Mouse (Mus musculus): Measurements from ENCODE around the gene Camta1. TPM values are rescaled to one million over a fixed set of nuclear protein-coding genes. Genes with fewer than 3 reads are reported as not detected.
A peak's percentile ranks its signal among the peaks of the same experiment; 100 is the strongest.

The Camta1 gene
- polyA plus RNA-seq, 1 experiment, result 155 TPM

DNA sequence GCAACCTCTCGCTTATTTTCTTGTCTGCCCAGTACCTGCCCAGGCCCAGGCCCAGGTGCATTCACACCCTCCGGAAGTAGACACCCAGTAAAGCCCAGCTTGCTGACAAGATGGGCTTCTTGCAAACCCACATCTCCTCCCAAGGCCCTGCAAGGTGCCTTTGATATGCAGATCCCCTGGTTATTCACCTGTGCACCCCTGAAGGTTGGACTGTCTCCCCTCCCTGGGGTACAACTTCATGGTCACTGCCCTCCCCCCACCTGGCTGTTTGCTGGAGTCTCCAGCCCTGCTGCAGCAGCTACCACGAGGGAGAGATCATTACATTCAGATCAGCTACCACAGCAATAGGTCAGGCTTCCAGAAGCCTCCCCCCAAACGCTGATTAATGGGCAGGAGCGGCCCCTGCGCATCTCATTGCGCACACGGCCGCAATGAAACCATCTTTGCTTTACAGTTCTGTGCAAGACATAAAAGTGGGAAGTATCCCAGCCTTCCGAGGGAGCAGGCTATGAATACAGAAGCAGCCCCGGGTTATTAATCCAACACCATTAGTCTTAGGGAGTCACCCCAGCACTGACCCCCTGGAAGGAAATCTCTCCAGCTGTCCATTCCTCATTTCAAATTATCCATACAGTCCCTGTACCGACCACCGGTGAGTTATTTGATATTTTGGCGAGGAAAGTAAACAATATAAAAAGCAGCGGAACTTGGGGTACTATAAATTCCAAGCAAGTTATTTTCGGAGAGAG is 205.9 kb downstream of the Camta1 start:
- no peak overlapping the region for H3K4me3 ChIP-seq (replicated peaks; ENCODE audit: insufficient read depth, low read depth, low read length)
- WGBS, result 70% methylated on average over 16 of the region's 16 CpGs
- no peak overlapping the region for H3K27ac ChIP-seq (ENCODE audit: insufficient read depth, low read length)
- H3K4me1 ChIP-seq (ENCODE audit: control insufficient read depth, insufficient read depth, low read length), result peaks cover 3% of the 10 kb centered on the region; the same call in 1 of the 2 replicates
- no peak for DNase-seq
- TF ChIP-seq POLR2A (IDR thresholded peaks at IDR 0.05; ENCODE audit: borderline replicate concordance, insufficient read depth, low read length), result no peak
- no peak for TF ChIP-seq CTCF (IDR thresholded peaks at IDR 0.05; ENCODE audit: borderline replicate concordance, insufficient read depth, low read depth, low read length)
- no peaks in the 10 kb centered on the region for H3K27me3 ChIP-seq (ENCODE audit: control insufficient read depth, insufficient read depth, low read length)

DNA sequence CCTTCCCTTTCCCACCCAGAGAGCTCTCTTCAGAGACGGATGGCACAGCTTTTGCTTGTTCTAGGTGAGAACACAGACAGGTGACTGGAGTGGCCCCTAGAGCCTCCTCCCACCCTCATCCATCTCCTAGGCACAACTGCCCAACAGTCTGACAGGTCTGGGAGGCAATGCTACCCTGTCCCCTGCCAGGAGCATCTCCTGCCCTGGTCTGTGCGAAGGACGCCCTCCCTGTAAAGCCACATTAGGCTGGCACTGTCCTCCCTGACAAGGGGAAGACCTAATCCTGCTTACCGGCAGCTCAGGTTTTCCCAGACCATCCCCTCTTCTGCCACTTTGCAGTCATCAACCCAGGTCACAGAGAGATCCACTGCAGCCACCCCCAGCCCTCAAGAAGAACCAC is 206.4 kb downstream of the Camta1 start:
- Histone ChIP-seq H3K27me3 (ENCODE audit: control insufficient read depth, insufficient read depth, low read length) (no peaks in the 10 kb centered on the region), H3K27ac (ENCODE audit: insufficient read depth, low read length) (no peak overlapping the region), H3K4me3 (replicated peaks; ENCODE audit: insufficient read depth, low read depth, low read length) (no peak overlapping the region), H3K4me1 (ENCODE audit: control insufficient read depth, insufficient read depth, low read length) (peaks cover 3% of the 10 kb centered on the region; the same call in 1 of the 2 replicates)
- TF ChIP-seq CTCF (IDR thresholded peaks at IDR 0.05; ENCODE audit: borderline replicate concordance, insufficient read depth, low read depth, low read length), result no peak
- no peak for TF ChIP-seq POLR2A (IDR thresholded peaks at IDR 0.05; ENCODE audit: borderline replicate concordance, insufficient read depth, low read length)
- DNase-seq, result no peak
- 88% methylated on average over 4 of the region's 4 CpGs for WGBS

GRCm38 (mm10) chr4:151642418-151642817 is 219.3 kb downstream of the Camta1 start:
- H3K4me3 ChIP-seq (replicated peaks; ENCODE audit: insufficient read depth, low read depth, low read length), result no peak overlapping the region
- H3K27ac ChIP-seq (ENCODE audit: insufficient read depth, low read length), result no peak overlapping the region
- 97% methylated on average over 2 of the region's 2 CpGs for WGBS
- peaks cover 11% of the 10 kb centered on the region for H3K4me1 ChIP-seq (ENCODE audit: control insufficient read depth, insufficient read depth, low read length)
- no peak for DNase-seq
- TF ChIP-seq CTCF (IDR thresholded peaks at IDR 0.05; ENCODE audit: borderline replicate concordance, insufficient read depth, low read depth, low read length) (no peak), POLR2A (IDR thresholded peaks at IDR 0.05; ENCODE audit: borderline replicate concordance, insufficient read depth, low read length) (no peak)
- H3K27me3 ChIP-seq (ENCODE audit: control insufficient read depth, insufficient read depth, low read length), result no peaks in the 10 kb centered on the region

GRCm38 (mm10) chr4:151640971-151641370 is 220.7 kb downstream of the Camta1 start:
- H3K27ac ChIP-seq (ENCODE audit: insufficient read depth, low read length), result no peak overlapping the region
- 84% methylated on average over 8 of the region's 8 CpGs for WGBS

DNA sequence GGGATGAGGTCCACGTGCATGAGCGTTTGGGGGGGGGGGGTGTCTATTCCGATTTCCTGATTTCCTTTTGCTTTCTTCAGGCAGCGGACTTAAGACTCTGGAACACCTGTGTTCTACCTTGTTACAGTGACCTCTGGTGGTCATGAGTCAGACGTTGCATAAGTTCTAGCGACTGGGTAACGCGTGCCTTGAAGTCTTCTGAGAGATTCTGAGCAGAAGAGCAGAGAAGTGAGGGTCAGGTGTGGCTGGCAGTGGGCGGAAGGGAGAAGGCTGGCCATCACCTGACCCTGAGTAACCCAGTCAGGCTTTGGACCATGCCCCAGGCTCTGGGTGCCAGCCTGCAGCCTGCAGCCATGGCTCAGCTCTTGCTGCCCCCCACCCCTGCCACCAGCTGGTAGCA is 222.7 kb downstream of the Camta1 start:
- TF ChIP-seq POLR2A (IDR thresholded peaks at IDR 0.05; ENCODE audit: borderline replicate concordance, insufficient read depth, low read length) (no peak), CTCF (IDR thresholded peaks at IDR 0.05; ENCODE audit: borderline replicate concordance, insufficient read depth, low read depth, low read length) (peak; percentile 73; the same call in 1 of the 2 replicates)
- H3K4me3 ChIP-seq (replicated peaks; ENCODE audit: insufficient read depth, low read depth, low read length), result no peak overlapping the region
- 12% methylated on average over 9 of the region's 9 CpGs for WGBS
- H3K4me1 ChIP-seq (ENCODE audit: control insufficient read depth, insufficient read depth, low read length), result peaks cover 9% of the 10 kb centered on the region
- peak; percentile 62 to 70 for DNase-seq
- H3K27ac ChIP-seq (ENCODE audit: insufficient read depth, low read length), result no peak overlapping the region
- H3K27me3 ChIP-seq (ENCODE audit: control insufficient read depth, insufficient read depth, low read length), result no peaks in the 10 kb centered on the region

More at GRCm38 (mm10) chr4:151640971-151641370, 220.7 kb downstream of the Camta1 start:
- DNase-seq, result no peak
- Histone ChIP-seq H3K4me3 (replicated peaks; ENCODE audit: insufficient read depth, low read depth, low read length) (no peak overlapping the region), H3K4me1 (ENCODE audit: control insufficient read depth, insufficient read depth, low read length) (peaks cover 11% of the 10 kb centered on the region), H3K27me3 (ENCODE audit: control insufficient read depth, insufficient read depth, low read length) (no peaks in the 10 kb centered on the region)
- TF ChIP-seq POLR2A (IDR thresholded peaks at IDR 0.05; ENCODE audit: borderline replicate concordance, insufficient read depth, low read length), result no peak
- no peak for TF ChIP-seq CTCF (IDR thresholded peaks at IDR 0.05; ENCODE audit: borderline replicate concordance, insufficient read depth, low read depth, low read length)

DNA sequence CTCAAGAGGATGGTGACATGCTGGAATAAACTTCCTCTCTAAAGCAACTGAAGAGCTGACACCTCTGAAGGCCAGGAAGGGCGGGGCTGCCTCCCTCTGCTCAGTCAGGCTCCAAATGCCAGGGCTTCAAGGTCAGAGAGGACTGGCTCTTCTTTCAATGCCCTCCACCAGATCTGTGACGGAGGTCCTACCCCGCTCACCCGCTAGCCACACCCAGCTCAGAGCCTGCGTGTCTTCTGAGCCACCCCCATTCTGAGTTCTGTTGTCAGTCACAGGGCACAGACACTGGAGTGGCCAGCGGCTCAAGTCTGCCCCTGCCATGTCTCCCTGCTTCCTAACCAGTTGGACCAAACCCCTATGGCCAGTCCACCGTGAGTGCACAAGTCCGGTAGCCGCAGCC is 224.3 kb downstream of the Camta1 start:
- Histone ChIP-seq H3K4me1 (ENCODE audit: control insufficient read depth, insufficient read depth, low read length) (peaks cover 9% of the 10 kb centered on the region), H3K27me3 (ENCODE audit: control insufficient read depth, insufficient read depth, low read length) (no peaks in the 10 kb centered on the region), H3K4me3 (replicated peaks; ENCODE audit: insufficient read depth, low read depth, low read length) (no peak overlapping the region), H3K27ac (ENCODE audit: insufficient read depth, low read length) (no peak overlapping the region)
- 87% methylated on average over 9 of the region's 9 CpGs for WGBS
- TF ChIP-seq POLR2A (IDR thresholded peaks at IDR 0.05; ENCODE audit: borderline replicate concordance, insufficient read depth, low read length) (no peak), CTCF (IDR thresholded peaks at IDR 0.05; ENCODE audit: borderline replicate concordance, insufficient read depth, low read depth, low read length) (no peak)
- DNase-seq, result no peak

DNA sequence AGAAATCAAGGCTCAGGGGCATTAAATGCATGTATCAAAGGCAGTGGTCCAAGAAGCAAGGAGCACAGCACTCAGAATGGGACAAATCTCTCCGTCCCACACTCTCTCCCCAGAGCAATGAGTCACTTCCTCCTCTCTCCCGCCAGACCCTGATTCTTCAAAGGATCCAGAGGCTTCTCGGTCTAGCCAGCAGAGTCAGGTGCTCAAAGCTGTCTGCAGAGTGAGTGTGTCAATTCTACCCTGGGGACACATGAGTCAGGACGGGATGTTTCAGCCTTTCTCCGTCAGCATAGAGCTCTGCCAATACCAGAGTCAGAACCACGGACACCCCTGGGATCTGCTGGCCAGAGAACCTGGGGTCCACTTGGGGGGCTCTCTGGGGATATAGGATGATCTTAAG is 226.9 kb downstream of the Camta1 start:
- no peak overlapping the region for H3K4me3 ChIP-seq (replicated peaks; ENCODE audit: insufficient read depth, low read depth, low read length)
- no peak overlapping the region for H3K27ac ChIP-seq (ENCODE audit: insufficient read depth, low read length)
- no peak for DNase-seq
- H3K4me1 ChIP-seq (ENCODE audit: control insufficient read depth, insufficient read depth, low read length), result peaks cover 9% of the 10 kb centered on the region
- no peaks in the 10 kb centered on the region for H3K27me3 ChIP-seq (ENCODE audit: control insufficient read depth, insufficient read depth, low read length)
- 60% methylated on average over 6 of the region's 6 CpGs for WGBS
- TF ChIP-seq CTCF (IDR thresholded peaks at IDR 0.05; ENCODE audit: borderline replicate concordance, insufficient read depth, low read depth, low read length), result no peak
- TF ChIP-seq POLR2A (IDR thresholded peaks at IDR 0.05; ENCODE audit: borderline replicate concordance, insufficient read depth, low read length), result no peak

DNA sequence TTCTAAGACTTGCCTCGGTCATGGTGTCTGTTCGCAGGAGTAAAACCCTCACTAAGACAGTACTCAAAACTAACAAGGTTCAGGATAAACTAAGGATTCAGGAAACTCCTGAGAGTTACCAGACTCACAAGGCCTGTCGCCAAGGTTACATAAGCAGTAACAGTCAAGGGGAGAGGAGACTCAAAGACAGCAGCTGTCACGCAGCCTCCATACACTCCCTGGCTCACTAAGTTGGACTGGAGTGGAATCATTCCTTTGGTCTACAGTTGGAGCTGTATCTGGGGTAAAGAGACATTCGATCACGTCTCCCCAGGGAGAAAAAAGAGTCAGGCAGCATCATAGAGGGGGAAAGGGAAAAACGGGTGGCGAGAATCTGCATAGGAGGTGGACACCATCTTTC is 227.9 kb downstream of the Camta1 start:
- H3K27ac ChIP-seq (ENCODE audit: insufficient read depth, low read length), result no peak overlapping the region
- H3K27me3 ChIP-seq (ENCODE audit: control insufficient read depth, insufficient read depth, low read length), result no peaks in the 10 kb centered on the region
- no peak for DNase-seq
- TF ChIP-seq POLR2A (IDR thresholded peaks at IDR 0.05; ENCODE audit: borderline replicate concordance, insufficient read depth, low read length) (no peak), CTCF (IDR thresholded peaks at IDR 0.05; ENCODE audit: borderline replicate concordance, insufficient read depth, low read depth, low read length) (no peak)
- 92% methylated on average over 8 of the region's 8 CpGs for WGBS
- H3K4me3 ChIP-seq (replicated peaks; ENCODE audit: insufficient read depth, low read depth, low read length), result no peak overlapping the region
- peaks cover 6% of the 10 kb centered on the region for H3K4me1 ChIP-seq (ENCODE audit: control insufficient read depth, insufficient read depth, low read length)
